Mouse (Mus musculus) MEL (cell line): ENCODE results near the gene Dtl.

Source experiments
- CTCF ChIP-seq, 3 experiments: IDR thresholded peaks in 2 of 3; conservative IDR thresholded peaks in 1 of 3; 2 replicates each; pipeline ENCODE4 v1.5.1; 2011 to 2012; ENCODE audit warnings: low read length in 3 of 3, low read depth in 2 of 3, mild to moderate bottlenecking in 2 of 3, improper control_type of control experiment in 1 of 3, inconsistent platforms in 1 of 3, mixed read lengths in 1 of 3, moderate library complexity in 1 of 3; ENCODE audit not compliant: control insufficient read depth in 1 of 3, insufficient read depth in 1 of 3, poor library complexity in 1 of 3, severe bottlenecking in 1 of 3
- EP300 ChIP-seq, 2 experiments: IDR thresholded peaks; 2 replicates each; pipeline ENCODE4 v1.6.1; 2011; ENCODE audit warnings: improper control_type of control experiment in 2 of 2, low read length in 2 of 2, low read depth in 1 of 2, mild to moderate bottlenecking in 1 of 2
- MEF2A ChIP-seq: IDR thresholded peaks from 2 replicates; pipeline ENCODE4 v1.6.1; 2014; ENCODE audit warnings: low read depth, mild to moderate bottlenecking, inconsistent platforms, low read length, improper control_type of control experiment; ENCODE audit not compliant: poor library complexity, insufficient replicate concordance, severe bottlenecking; ENCODE audit errors: extremely low read depth
- MXI1 ChIP-seq: IDR thresholded peaks from 2 replicates; pipeline ENCODE4 v1.6.1; 2011; ENCODE audit warnings: mild to moderate bottlenecking, low read depth, low read length, improper control_type of control experiment
- NELFE ChIP-seq: IDR thresholded peaks from 2 replicates; pipeline ENCODE4 v1.6.1; 2011; ENCODE audit warnings: low read depth, low read length, improper control_type of control experiment
- POLR2A ChIP-seq, 2 experiments: IDR thresholded peaks; 2 replicates each; pipeline ENCODE4 v1.6.1; 2011 to 2012; ENCODE audit warnings: low read length in 2 of 2, mild to moderate bottlenecking in 2 of 2, control low read depth in 1 of 2, improper control_type of control experiment in 1 of 2, low read depth in 1 of 2, moderate library complexity in 1 of 2; ENCODE audit not compliant: control insufficient read depth in 1 of 2, insufficient read depth in 1 of 2, poor library complexity in 1 of 2
- RAD21 ChIP-seq: IDR thresholded peaks from 2 replicates; pipeline ENCODE4 v1.6.1; 2011; ENCODE audit warnings: mild to moderate bottlenecking, low read depth, low read length, improper control_type of control experiment
- SIN3A ChIP-seq: IDR thresholded peaks from 2 replicates; pipeline ENCODE4 v1.6.1; 2012; ENCODE audit warnings: low read length, improper control_type of control experiment, inconsistent platforms
- TBP ChIP-seq: IDR thresholded peaks from 2 replicates; pipeline ENCODE4 v1.8.0; 2011; ENCODE audit warnings: low read depth, low read length, improper control_type of control experiment
- TCF12 ChIP-seq: IDR thresholded peaks from 2 replicates; pipeline ENCODE4 v1.6.1; 2014; ENCODE audit warnings: low read depth, mild to moderate bottlenecking, inconsistent platforms, low read length, improper control_type of control experiment, moderate library complexity

DNA sequence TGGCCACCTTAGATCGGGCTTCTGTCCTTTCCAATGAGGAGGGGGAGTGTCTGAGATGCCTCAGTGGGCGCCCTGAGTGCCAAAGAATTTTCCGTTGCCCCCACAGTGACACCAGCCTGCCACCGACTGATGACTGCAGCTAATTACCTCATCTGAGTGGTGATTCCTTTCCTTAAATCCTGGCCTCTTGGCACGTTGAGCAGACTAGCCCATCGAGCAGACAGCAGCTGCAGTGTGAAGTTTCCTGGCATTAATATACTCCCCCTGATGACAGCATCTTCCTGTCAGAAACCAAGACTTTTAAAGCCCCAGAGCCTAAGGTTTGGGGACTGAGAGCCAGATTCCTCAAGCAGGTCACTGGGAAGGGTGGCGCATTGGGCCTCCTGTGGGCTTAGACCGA is 53.9 kb downstream of the Dtl start:
- TF ChIP-seq CTCF (IDR thresholded peaks at IDR 0.05 in 2 of 3, conservative IDR thresholded peaks at IDR 0.05 in 1 of 3; ENCODE audit: control insufficient read depth in 1 of 3, insufficient read depth in 1 of 3, low read depth in 2 of 3, low read length in 3 of 3, poor library complexity in 1 of 3, severe bottlenecking in 1 of 3) (no peak), SIN3A (no peak), MEF2A (no peak), TBP (no peak), POLR2A (IDR thresholded peaks at IDR 0.05; ENCODE audit: control insufficient read depth in 1 of 2, insufficient read depth in 1 of 2, low read depth in 1 of 2, low read length in 2 of 2, poor library complexity in 1 of 2) (no peak), NELFE (no peak), EP300 (IDR thresholded peaks at IDR 0.05; ENCODE audit: low read depth in 1 of 2, low read length in 2 of 2) (no peak), TCF12 (no peak), MXI1 (no peak), RAD21 (no peak)
